Mouse (Mus musculus) thymus, adult 2 months (tissue): ENCODE results near the gene Nme7.

Experiments
- CTCF ChIP-seq: fragments of 200-500 bp; IDR thresholded peaks from 2 replicates; pipeline ENCODE4 v1.5.1; 2012; ENCODE audit warnings: mild to moderate bottlenecking, control low read depth, low read length, moderate library complexity, borderline replicate concordance; ENCODE audit not compliant: control insufficient read depth, poor library complexity, insufficient read depth; ENCODE audit errors: extremely low read depth
- POLR2A ChIP-seq: fragments of 200-500 bp; IDR thresholded peaks from 2 replicates; pipeline ENCODE4 v1.6.1; 2012; ENCODE audit warnings: mild to moderate bottlenecking, low read length, control low read depth, moderate library complexity; ENCODE audit not compliant: control insufficient read depth, poor library complexity, insufficient read depth; ENCODE audit errors: extremely low read depth

DNA sequence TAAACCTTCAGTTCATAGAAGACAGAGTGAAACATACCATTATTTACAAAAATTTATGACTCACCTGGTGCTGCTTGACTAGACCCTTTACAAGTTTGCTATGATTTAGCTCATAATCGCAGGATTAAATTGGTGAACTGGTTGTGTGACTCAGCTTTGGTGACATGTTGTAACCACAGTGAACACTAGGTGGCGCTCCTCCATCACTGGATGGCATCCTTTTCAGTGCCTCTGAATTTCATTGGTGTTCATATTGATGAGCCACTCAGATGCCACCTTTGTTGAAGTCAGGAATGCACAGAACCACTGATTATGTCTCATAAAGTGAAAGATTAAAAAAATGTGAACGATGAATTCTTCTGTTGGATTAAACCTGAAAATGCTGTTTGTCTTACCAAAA, 12.8 kb downstream of the Nme7 start:
- TF ChIP-seq CTCF (no peak), POLR2A (no peak)
